ENCODE assay signal across 23 mouse cellular contexts in the genomic region with DNA sequence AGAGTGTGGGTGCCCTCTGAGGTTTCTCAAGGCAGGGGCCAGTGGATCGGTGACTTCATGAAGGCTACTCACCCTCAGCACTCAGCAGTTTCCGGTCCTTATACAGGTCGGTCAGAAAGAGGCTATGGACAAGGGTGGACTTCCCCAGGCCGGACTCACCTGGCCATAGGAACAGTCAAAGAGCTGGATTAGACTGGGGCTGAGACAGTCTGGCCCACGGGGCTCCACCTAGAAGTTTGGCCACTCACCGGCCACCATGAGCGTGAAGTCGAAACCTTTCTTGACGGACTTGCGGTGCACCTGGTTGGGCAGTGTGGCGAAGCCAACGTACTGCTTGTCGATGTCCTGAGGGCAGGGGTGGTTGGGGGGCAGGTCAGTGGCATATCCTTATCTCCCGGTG. TPM values are rescaled to one million over a fixed set of nuclear protein-coding genes. Genes with fewer than 3 reads are reported as not detected.
DNase-seq lines count a peak whose midpoint lies in the region; ATAC-seq and TF ChIP-seq lines count a peak whose summit lies in the region.
"Had no signal": no experiment of that assay in that cellular context is flagged by ENCODE, and none has a peak within 500 bp of the region (broad histone marks: within the 10 kb centered on the region; RNA-seq: fewer than 3 reads in every experiment).

No protein-coding gene starts in this region.

- H3K36me3 ChIP-seq in forebrain, embryonic 12.5 days (replicated peaks): peaks cover 37% of the 10 kb centered on the region
- H3K36me3 ChIP-seq in forebrain, embryonic 16.5 days (ENCODE audit: control insufficient read depth, insufficient read depth): peaks cover 20% of the 10 kb centered on the region

- no peak overlapping the region for H3K9ac ChIP-seq in forebrain, embryonic 12.5 days
- no peak overlapping the region for H3K9ac ChIP-seq in forebrain, embryonic 16.5 days (replicated peaks; ENCODE audit: low read depth, low read length)
- H3K9ac ChIP-seq: kidney, embryonic 15.5 days; liver, postnatal 0 days had no signal

- no peak for TF ChIP-seq CTCF in left cerebral cortex, adult 2 months (IDR thresholded peaks at IDR 0.05)

- peak in 1 of 2 experiments; percentile 18 for DNase-seq in left cerebral cortex, adult 2 months (ENCODE audit: extremely low spot score in 1 of 2, low spot score in 2 of 2)
- DNase-seq in left cerebral cortex, postnatal 4 days: no peak
- peak; percentile 39 to 53 for DNase-seq in right cerebral cortex, postnatal 10 days (ENCODE audit: low spot score in 2 of 2)
- DNase-seq in right cerebral cortex, postnatal 4 days: no peak
- DNase-seq in spleen, adult 18-20 months: no peak
- DNase-seq: adrenal gland, postnatal 10 days; embryo, embryonic 11 days; heart, postnatal 10 days; kidney, postnatal 4 days; liver, postnatal 0 days; lung, postnatal 10 days; thymus, postnatal 25 days had no signal

- intact Hi-C loops in left cerebral cortex, adult 2 months (cut with DNase I): no loop called here
- intact Hi-C loops in left cerebral cortex, postnatal 4 days (cut with DNase I): loop anchor here (5.0 kb wide), 1 partner anchor 172 kb away; no protein-coding TSS in a partner anchor

- H3K4me2 ChIP-seq in forebrain, embryonic 12.5 days: no peak overlapping the region
- H3K4me2 ChIP-seq in forebrain, embryonic 16.5 days (ENCODE audit: low read length): no peak overlapping the region

- no peak for ATAC-seq in forebrain, embryonic 12.5 days (ENCODE audit: low FRiP score)
- no peak for ATAC-seq in forebrain, embryonic 16.5 days
- ATAC-seq: activated CD4-positive, CD25-positive, alpha-beta regulatory T cell, adult 4 months; forebrain, postnatal 0 days; intestine, postnatal 0 days; liver, postnatal 0 days; midbrain, embryonic 16.5 days had no signal

- 36% methylated on average over 14 of the region's 14 CpGs for WGBS in forebrain, embryonic 12.5 days
- WGBS in forebrain, embryonic 16.5 days: 54% methylated on average over 14 of the region's 14 CpGs

- H3K27ac ChIP-seq in forebrain, embryonic 12.5 days: no peak overlapping the region
- H3K27ac ChIP-seq in forebrain, embryonic 16.5 days (ENCODE audit: low read length): no peak overlapping the region
- peak overlapping the region; percentile 99 for H3K27ac ChIP-seq in left cerebral cortex, adult 2 months
- H3K27ac ChIP-seq: hindbrain, embryonic 15.5 days; kidney, embryonic 15.5 days had no signal

- H3K9me3 ChIP-seq in forebrain, embryonic 12.5 days: no peaks in the 10 kb centered on the region
- H3K9me3 ChIP-seq in forebrain, embryonic 16.5 days (ENCODE audit: control insufficient read depth, low read length): no peaks in the 10 kb centered on the region
- H3K9me3 ChIP-seq: hindbrain, embryonic 15.5 days; kidney, embryonic 15.5 days had no signal

- H3K27me3 ChIP-seq in forebrain, embryonic 12.5 days: peaks cover 81% of the 10 kb centered on the region
- H3K27me3 ChIP-seq in forebrain, embryonic 16.5 days (replicated peaks; ENCODE audit: control insufficient read depth, insufficient read depth, low read length): peaks cover 57% of the 10 kb centered on the region

- H3K4me3 ChIP-seq in forebrain, embryonic 12.5 days (replicated peaks): peak overlapping the region; percentile 10; the same call in 1 of the 2 replicates
- H3K4me3 ChIP-seq in forebrain, embryonic 16.5 days (replicated peaks; ENCODE audit: low read length): no peak overlapping the region
- peak overlapping the region; percentile 84 for H3K4me3 ChIP-seq in left cerebral cortex, adult 2 months

- peaks cover 58% of the 10 kb centered on the region for H3K4me1 ChIP-seq in forebrain, embryonic 12.5 days
- peaks cover 51% of the 10 kb centered on the region for H3K4me1 ChIP-seq in forebrain, embryonic 16.5 days (replicated peaks; ENCODE audit: control insufficient read depth, insufficient read depth, low read length)

RNA-seq across cellular contexts. Expression of gene Gm49601, which starts 1.1 kb away (rescaled TPM):
- polyA plus RNA-seq in forebrain, embryonic 12.5 days (2016; fragmentation: Nextera tagmentation; extraction: Ambion mirVana): 10.6 and 10.7 TPM in 2 replicates
- 16.9 and 23.4 TPM in 2 replicates for polyA plus RNA-seq in forebrain, embryonic 16.5 days (2015; fragmentation: Nextera tagmentation; extraction: Ambion mirVana)
- 100 to 1,000 TPM; 260 to 297 TPM for total RNA-seq in left cerebral cortex, adult 2 months (2021)
- total RNA-seq in left cerebral cortex, postnatal 4 days (2021): 100 to 1,000 TPM; 107 to 111 TPM
- total RNA-seq: liver, adult 2 months had no signal
- polyA plus RNA-seq: activated CD4-positive, CD25-positive, alpha-beta regulatory T cell, adult 4 months; liver, adult 2 months; liver, postnatal 0 days had no signal

RNA-seq across cellular contexts. Expression of gene Gp1bb, which starts 2.9 kb away (rescaled TPM):
- 4.4 and 5.7 TPM in 2 replicates for polyA plus RNA-seq in forebrain, embryonic 12.5 days (2016; fragmentation: Nextera tagmentation; extraction: Ambion mirVana)
- 8.0 and 9.5 TPM in 2 replicates for polyA plus RNA-seq in forebrain, embryonic 16.5 days (2015; fragmentation: Nextera tagmentation; extraction: Ambion mirVana)
- 1 to 10 TPM; 1.1 to 1.8 TPM for total RNA-seq in left cerebral cortex, adult 2 months (2021)
- total RNA-seq in left cerebral cortex, postnatal 4 days (2021): 10 to 100 TPM; 10.1 to 11.9 TPM
- total RNA-seq: ES-E14; liver, adult 2 months had no signal
- polyA plus RNA-seq: activated CD4-positive, CD25-positive, alpha-beta regulatory T cell, adult 4 months; liver, adult 2 months had no signal

RNA-seq across cellular contexts. Expression of gene Sept5, which starts 4.7 kb away (rescaled TPM):
- 68.4 and 69.3 TPM in 2 replicates for polyA plus RNA-seq in forebrain, embryonic 12.5 days (2016; fragmentation: Nextera tagmentation; extraction: Ambion mirVana)
- 216 and 228 TPM in 2 replicates for polyA plus RNA-seq in forebrain, embryonic 16.5 days (2015; fragmentation: Nextera tagmentation; extraction: Ambion mirVana)
- 100 to 1,000 TPM; 801 to 836 TPM for total RNA-seq in left cerebral cortex, adult 2 months (2021)
- total RNA-seq in left cerebral cortex, postnatal 4 days (2021): 100 to 1,000 TPM; 555 to 571 TPM

RNA-seq across cellular contexts. Expression of gene Tbx1, which starts 34.6 kb away (rescaled TPM):
- polyA plus RNA-seq in forebrain, embryonic 12.5 days (2016; fragmentation: Nextera tagmentation; extraction: Ambion mirVana): 1.3 and 1.7 TPM in 2 replicates
- polyA plus RNA-seq in forebrain, embryonic 16.5 days (2015; fragmentation: Nextera tagmentation; extraction: Ambion mirVana): 0.28 and 0.56 TPM in 2 replicates
- total RNA-seq in left cerebral cortex, adult 2 months (2021): 1 to 10 TPM; 1.1 to 2.0 TPM
- total RNA-seq in left cerebral cortex, postnatal 4 days (2021): 1 to 10 TPM; 1.2 TPM
- total RNA-seq: liver, adult 2 months; megakaryocyte progenitor cell, adult 5-6 weeks had no signal
- polyA plus RNA-seq: activated CD4-positive, CD25-positive, alpha-beta regulatory T cell, adult 4 months; liver, postnatal 0 days had no signal

Comparison
In these comparisons a context has a peak if more than half of its experiments do, and no peak if none do; other contexts are left out.
1. DNase-seq: peak in right cerebral cortex, postnatal 10 days (2 of 2); none in left cerebral cortex, postnatal 4 days (single experiment), right cerebral cortex, postnatal 4 days (single experiment) and spleen, adult 18-20 months (0 of 2).
2. RNA of gene Gp1bb, which starts 2.9 kb away (total RNA-seq): 10.1 to 11.9 TPM in left cerebral cortex, postnatal 4 days; 1.1 to 1.8 TPM in left cerebral cortex, adult 2 months; every median in the first group is over 4 times any median in the second.